Comparison of ENCODE assay signal across 21 mouse cellular contexts in the genomic region with DNA sequence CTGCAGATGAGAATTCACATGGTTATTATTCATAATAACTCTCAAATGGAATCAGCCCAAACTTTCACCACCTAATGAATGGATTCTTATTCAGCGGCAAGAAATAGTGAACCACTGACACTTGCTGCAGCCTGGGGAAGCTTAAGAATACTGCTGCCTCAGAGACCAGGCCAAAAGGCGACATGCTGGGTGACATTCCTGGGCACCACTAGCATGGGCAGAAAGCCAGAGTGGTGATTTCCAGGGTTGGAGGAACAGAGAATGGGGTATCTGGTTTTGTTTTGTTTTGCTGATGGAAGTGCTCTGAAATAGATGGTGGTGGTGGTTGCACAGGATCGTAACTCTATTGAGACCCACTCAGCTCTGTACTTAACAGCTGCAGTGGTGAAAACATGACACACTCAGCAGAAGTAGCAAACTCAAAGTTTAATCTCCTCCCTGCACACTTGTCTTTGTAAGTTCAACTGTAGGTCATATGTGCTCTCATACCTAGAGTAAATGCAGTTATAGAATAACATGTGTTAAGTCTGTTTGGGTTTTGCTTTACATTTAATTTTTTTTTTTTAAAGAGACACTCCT. TPM values are rescaled to one million over a fixed set of nuclear protein-coding genes. Genes with fewer than 3 reads are reported as not detected.
DNase-seq lines count a peak whose midpoint lies in the region; ATAC-seq and TF ChIP-seq lines count a peak whose summit lies in the region.
"Had no signal": no experiment of that assay in that cellular context is flagged by ENCODE, and none has a peak within 500 bp of the region (broad histone marks: within the 10 kb centered on the region; RNA-seq: fewer than 3 reads in every experiment).

No protein-coding gene starts in this region.

- WGBS in embryonic facial prominence, embryonic 14.5 days, result 55% methylated on average over 3 of the region's 3 CpGs
- 84% methylated on average over 3 of the region's 3 CpGs for WGBS in embryonic facial prominence, embryonic 10.5 days
- WGBS in lung, postnatal 0 days, result 56% methylated on average over 3 of the region's 3 CpGs

- H3K4me1 ChIP-seq in embryonic facial prominence, embryonic 14.5 days (ENCODE audit: control insufficient read depth, insufficient read depth, low read length), result no peaks in the 10 kb centered on the region
- H3K4me1 ChIP-seq in embryonic facial prominence, embryonic 10.5 days, result no peaks in the 10 kb centered on the region
- H3K4me1 ChIP-seq in lung, postnatal 0 days (ENCODE audit: insufficient read depth, low read depth, low read length), result no peaks in the 10 kb centered on the region
- H3K4me1 ChIP-seq: limb, embryonic 15.5 days; neural tube, embryonic 13.5 days had no signal

- no peak for TF ChIP-seq CTCF in lung, postnatal 0 days (IDR thresholded peaks at IDR 0.05)
- TF ChIP-seq CTCF in brain, embryonic 14.5 days (IDR thresholded peaks at IDR 0.05; ENCODE audit: borderline replicate concordance, extremely low read depth, insufficient read depth, insufficient read length), result no peak

- DNase-seq in embryonic facial prominence, embryonic 14.5 days (ENCODE audit: low spot score), result peak; percentile 35
- no peak for DNase-seq in embryonic facial prominence, embryonic 10.5 days (ENCODE audit: low spot score)
- DNase-seq in lung, postnatal 0 days (ENCODE audit: low spot score), result peak; percentile 36
- DNase-seq in lung, postnatal 4 days, result no peak
- peak; percentile 19 for DNase-seq in brain, embryonic 14.5 days (ENCODE audit: low read depth)
- DNase-seq in cerebellum, postnatal 10 days, result peak; percentile 83 to 85
- no peak for DNase-seq in ovary, postnatal 10 days (ENCODE audit: low spot score)
- DNase-seq: heart, adult 2 months; kidney, adult 8-10 months; liver, postnatal 0 days; thymus, adult 2 months had no signal

- H3K4me2 ChIP-seq in embryonic facial prominence, embryonic 14.5 days (ENCODE audit: low read depth, low read length), result no peak overlapping the region
- H3K4me2 ChIP-seq in lung, postnatal 0 days (replicated peaks; ENCODE audit: low read depth, low read length), result no peak overlapping the region
- H3K4me2 ChIP-seq: hindbrain, embryonic 14.5 days; limb, embryonic 15.5 days; neural tube, embryonic 13.5 days had no signal

- no peak overlapping the region for H3K4me3 ChIP-seq in embryonic facial prominence, embryonic 14.5 days (ENCODE audit: low read depth, low read length)
- H3K4me3 ChIP-seq in embryonic facial prominence, embryonic 10.5 days, result no peak overlapping the region
- H3K4me3 ChIP-seq in lung, postnatal 0 days (ENCODE audit: low read depth, low read length), result no peak overlapping the region
- H3K4me3 ChIP-seq: heart, adult 2 months; limb, embryonic 15.5 days; neural tube, embryonic 13.5 days had no signal

- no peak for ATAC-seq in embryonic facial prominence, embryonic 14.5 days (ENCODE audit: low read depth)
- peak; percentile 50 for ATAC-seq in lung, postnatal 0 days
- no peak for ATAC-seq in erythroblast, adult 5-6 weeks (replicated peaks; ENCODE audit: low FRiP score, poor library complexity, severe bottlenecking)
- ATAC-seq: forebrain, embryonic 14.5 days; liver, postnatal 0 days had no signal

- H3K9me3 ChIP-seq in embryonic facial prominence, embryonic 14.5 days (ENCODE audit: control insufficient read depth, low read length), result no peaks in the 10 kb centered on the region
- no peaks in the 10 kb centered on the region for H3K9me3 ChIP-seq in embryonic facial prominence, embryonic 10.5 days
- H3K9me3 ChIP-seq in lung, postnatal 0 days (ENCODE audit: low read length), result no peaks in the 10 kb centered on the region
- H3K9me3 ChIP-seq: limb, embryonic 15.5 days; neural tube, embryonic 13.5 days had no signal

- no peaks in the 10 kb centered on the region for H3K27me3 ChIP-seq in embryonic facial prominence, embryonic 14.5 days (replicated peaks; ENCODE audit: control insufficient read depth, insufficient read depth, low read length)
- no peaks in the 10 kb centered on the region for H3K27me3 ChIP-seq in embryonic facial prominence, embryonic 10.5 days (replicated peaks; ENCODE audit: low read depth, poor library complexity, severe bottlenecking)
- no peaks in the 10 kb centered on the region for H3K27me3 ChIP-seq in lung, postnatal 0 days (replicated peaks; ENCODE audit: insufficient read depth, low read length)
- H3K27me3 ChIP-seq: limb, embryonic 15.5 days; neural tube, embryonic 13.5 days had no signal

- H3K27ac ChIP-seq in embryonic facial prominence, embryonic 14.5 days (replicated peaks; ENCODE audit: low read depth, low read length), result no peak overlapping the region
- H3K27ac ChIP-seq in embryonic facial prominence, embryonic 10.5 days (replicated peaks), result no peak overlapping the region
- H3K27ac ChIP-seq in lung, postnatal 0 days (ENCODE audit: low read length), result no peak overlapping the region
- H3K27ac ChIP-seq: heart, adult 2 months; hindbrain, embryonic 14.5 days; limb, embryonic 15.5 days; neural tube, embryonic 13.5 days had no signal

- H3K9ac ChIP-seq in embryonic facial prominence, embryonic 14.5 days (ENCODE audit: low read depth, low read length), result no peak overlapping the region
- no peak overlapping the region for H3K9ac ChIP-seq in lung, postnatal 0 days (replicated peaks; ENCODE audit: low read depth)
- H3K9ac ChIP-seq: hindbrain, embryonic 14.5 days; limb, embryonic 15.5 days; liver, postnatal 0 days; neural tube, embryonic 13.5 days had no signal

- no peak for TF ChIP-seq POLR2A in brain, embryonic 14.5 days (IDR thresholded peaks at IDR 0.05; ENCODE audit: borderline replicate concordance, extremely low read depth, insufficient read depth, insufficient read length, poor library complexity, severe bottlenecking)

- no peaks in the 10 kb centered on the region for H3K36me3 ChIP-seq in embryonic facial prominence, embryonic 14.5 days (ENCODE audit: control insufficient read depth, insufficient read depth, low read length)
- H3K36me3 ChIP-seq in embryonic facial prominence, embryonic 10.5 days (replicated peaks), result no peaks in the 10 kb centered on the region
- H3K36me3 ChIP-seq in lung, postnatal 0 days (ENCODE audit: insufficient read depth, low read length), result no peaks in the 10 kb centered on the region
- H3K36me3 ChIP-seq: limb, embryonic 15.5 days; neural tube, embryonic 13.5 days had no signal

- no peak for TF ChIP-seq EP300 in lung, postnatal 0 days (IDR thresholded peaks at IDR 0.05)

RNA-seq across cellular contexts. Expression of gene Pcx, which starts 38.1 kb away (rescaled TPM):
- polyA plus RNA-seq in embryonic facial prominence, embryonic 14.5 days (2014; fragmentation: Nextera tagmentation; extraction: Ambion mirVana), result 18.4 TPM in 2 replicates
- polyA plus RNA-seq in embryonic facial prominence, embryonic 10.5 days (2016; fragmentation: Nextera tagmentation; extraction: Ambion mirVana), result 24.1 and 26.8 TPM in 2 replicates
- polyA plus RNA-seq in lung, postnatal 0 days (2015; fragmentation: Nextera tagmentation; extraction: Ambion mirVana), result 38.6 and 40.9 TPM in 2 replicates
- polyA plus RNA-seq in brain, embryonic 14.5 days (2012; rRNA removed), result 12.4 and 19.4 TPM in 2 replicates
- total RNA-seq in erythroblast, adult 5-6 weeks (2015; ENCODE audit: low replicate concordance), result 15.0 and 32.6 TPM in 2 replicates
- total RNA-seq in erythroblast, adult 5-6 weeks (2017; ENCODE audit: low replicate concordance), result 31.5 and 31.9 TPM in 2 replicates

RNA-seq across cellular contexts. Expression of gene 2010003K11Rik, which starts 50.0 kb away (rescaled TPM):
- not detected in 2 replicates for polyA plus RNA-seq in embryonic facial prominence, embryonic 14.5 days (2014; fragmentation: Nextera tagmentation; extraction: Ambion mirVana)
- not detected in 2 replicates for polyA plus RNA-seq in embryonic facial prominence, embryonic 10.5 days (2016; fragmentation: Nextera tagmentation; extraction: Ambion mirVana)
- polyA plus RNA-seq in lung, postnatal 0 days (2015; fragmentation: Nextera tagmentation; extraction: Ambion mirVana), result 0.12 and 0.20 TPM in 2 replicates
- 0.08 TPM in 1 of 2 replicates, not detected in the other for polyA plus RNA-seq in brain, embryonic 14.5 days (2012; rRNA removed)
- total RNA-seq in erythroblast, adult 5-6 weeks (2015; ENCODE audit: low replicate concordance), result not detected in 2 replicates
- total RNA-seq in erythroblast, adult 5-6 weeks (2017; ENCODE audit: low replicate concordance), result 0.94 TPM in 1 of 2 replicates, not detected in the other
- total RNA-seq: ES-E14; gastrocnemius, adult 18-20 months; heart, adult 2 months; left cerebral cortex, postnatal 10 days had no signal
- polyA plus RNA-seq: cortical plate, adult 2 months; forebrain, embryonic 14.5 days; hindbrain, embryonic 14.5 days; limb, embryonic 15.5 days; neural tube, embryonic 13.5 days; stomach, embryonic 14.5 days had no signal

Comparison
In these comparisons a context has a peak if more than half of its experiments do, and no peak if none do; other contexts are left out.
1. DNase-seq: peak in embryonic facial prominence, embryonic 14.5 days (single experiment), lung, postnatal 0 days (single experiment), brain, embryonic 14.5 days (single experiment) and cerebellum, postnatal 10 days (2 of 2); none in embryonic facial prominence, embryonic 10.5 days (single experiment), lung, postnatal 4 days (0 of 2) and ovary, postnatal 10 days (single experiment).